Mouse (Mus musculus) limb, embryonic 14.5 days (tissue): ENCODE data around the gene Abtb2. TPM values are rescaled to one million over a fixed set of nuclear protein-coding genes. Genes with fewer than 3 reads are reported as not detected.

Experiments used
- ATAC-seq: fragments of 200-750 bp; cut with Nextera tagmentation; 2 replicates; pipeline ENCODE4 v1.8.0; 2017; ENCODE audit warnings: low read depth, moderate number of reproducible peaks, moderate TSS enrichment; ENCODE audit not compliant: low FRiP score
- DNase-seq: peaks from one replicate; pipeline ENCODE4 v3.0.0-alpha.2; 2015; ENCODE audit warnings: low spot score
- H3K27ac ChIP-seq: fragments of 300-500 bp; sonication (generic); replicated peaks from 2 replicates; pipeline ENCODE4 v1.5.1; 2014; ENCODE audit warnings: low read depth, mild to moderate bottlenecking, low read length, moderate library complexity, mixed read lengths
- H3K27me3 ChIP-seq: fragments of 300-500 bp; sonication (generic); 2 replicates; pipeline ENCODE4 v1.6.1; 2014; ENCODE audit warnings: low read length, mixed read lengths; ENCODE audit not compliant: control insufficient read depth, insufficient read depth
- H3K36me3 ChIP-seq: fragments of 300-500 bp; sonication (generic); 2 replicates; pipeline ENCODE4 v1.6.1; 2014; ENCODE audit warnings: mild to moderate bottlenecking, low read length, moderate library complexity, mixed read lengths; ENCODE audit not compliant: control insufficient read depth, insufficient read depth
- H3K4me1 ChIP-seq: fragments of 300-500 bp; sonication (generic); 2 replicates; pipeline ENCODE4 v1.6.1; 2014; ENCODE audit warnings: antibody characterized with exemption, low read length, mixed read lengths; ENCODE audit not compliant: control insufficient read depth, insufficient read depth
- H3K4me2 ChIP-seq: fragments of 300-500 bp; sonication (generic); replicated peaks from 2 replicates; pipeline ENCODE4 v1.6.1; 2014; ENCODE audit warnings: low read depth, mild to moderate bottlenecking, low read length, moderate library complexity; ENCODE audit not compliant: severe bottlenecking
- H3K4me3 ChIP-seq: fragments of 300-500 bp; sonication (generic); replicated peaks from 2 replicates; pipeline ENCODE4 v1.5.1; 2014; ENCODE audit warnings: low read length
- H3K9ac ChIP-seq: fragments of 300-500 bp; sonication (generic); 2 replicates; pipeline ENCODE4 v1.6.1; 2014; ENCODE audit warnings: mild to moderate bottlenecking, low read depth, low read length, moderate library complexity; ENCODE audit not compliant: severe bottlenecking
- H3K9me3 ChIP-seq: fragments of 300-500 bp; sonication (generic); 2 replicates; pipeline ENCODE4 v1.6.1; 2016; ENCODE audit warnings: low read length; ENCODE audit not compliant: control insufficient read depth
- POLR2A ChIP-seq: fragments of 200-500 bp; IDR thresholded peaks from 2 replicates; pipeline ENCODE4 v1.8.0; 2012; ENCODE audit warnings: inconsistent platforms, mild to moderate bottlenecking, moderate library complexity, borderline replicate concordance; ENCODE audit not compliant: insufficient read depth, insufficient read length; ENCODE audit errors: extremely low read depth
- WGBS: fragments of 180-500 bp; shearing (Covaris S2); extraction: QIAGEN DNeasy Blood & Tissue Kit; methylation state at CpG from one replicate; pipeline ENCODE4 v1.1.7; 2014; 5-methylcytosine and 5-hydroxymethylcytosine counted together
- polyA plus RNA-seq, 2 experiments: library from polyadenylated mRNA; depleted of rRNA in 1 of 2; stranded (reverse) in 1 of 2; unstranded in 1 of 2; fragments of >200 nt; fragmentation: Nextera tagmentation in 1 of 2; extraction: Ambion mirVana in 1 of 2; gene quantifications; 2 replicates each; pipeline versions ENCODE4 v1.2.1 to v1.2.3; 2012 to 2014

Gene Abtb2
- polyA plus RNA-seq, 2 experiments: 15.6 to 22.7 TPM

GRCm38 (mm10) chr2:103755458-103756085 lies 189.5 kb downstream of the Abtb2 start:
- WGBS: 88% methylated on average over 9 of the region's 9 CpGs

GRCm38 (mm10) chr2:103760421-103760820 lies 194.3 kb downstream of the Abtb2 start:
- Histone ChIP-seq H3K4me3 (peak overlapping the region; percentile 75), H3K4me2 (peak overlapping the region; percentile 72), H3K27me3 (no peaks in the 10 kb centered on the region), H3K9me3 (no peaks in the 10 kb centered on the region), H3K4me1 (peaks cover 4% of the 10 kb centered on the region; the same call in 1 of the 2 replicates), H3K27ac (peak overlapping the region; percentile 70; the same call in 1 of the 2 replicates), H3K36me3 (peaks cover 12% of the 10 kb centered on the region; the same call in 1 of the 2 replicates), H3K9ac (peak overlapping the region; percentile 69)
- no peak for TF ChIP-seq POLR2A
- DNase-seq (no peak), ATAC-seq (no peak)
- WGBS: under 1% methylated on average over 12 of the region's 12 CpGs

More at GRCm38 (mm10) chr2:103755458-103756085, 189.5 kb downstream of the Abtb2 start:
- Histone ChIP-seq H3K27ac (no peak overlapping the region), H3K9ac (no peak overlapping the region), H3K4me3 (no peak overlapping the region), H3K4me2 (no peak overlapping the region), H3K36me3 (peaks cover 49% of the 10 kb centered on the region), H3K9me3 (no peaks in the 10 kb centered on the region), H3K27me3 (no peaks in the 10 kb centered on the region), H3K4me1 (no peaks in the 10 kb centered on the region)
- ATAC-seq (no peak), DNase-seq (no peak)
- TF ChIP-seq POLR2A: no peak

- TF ChIP-seq POLR2A: peak; percentile 21; the same call in 1 of the 2 replicates
- peaks cover 4% of the 10 kb centered on the region; the same call in 1 of the 2 replicates for H3K4me1 ChIP-seq
- ATAC-seq (peak; percentile 94), DNase-seq (peak; percentile 99)
- WGBS: 1% methylated on average over 47 of the region's 47 CpGs
- peaks cover 16% of the 10 kb centered on the region for H3K36me3 ChIP-seq
- peak within 1 kb of the TSS; percentile 70; the same call in 1 of the 2 replicates for H3K27ac ChIP-seq
- H3K9me3 ChIP-seq: no peaks in the 10 kb centered on the region
- H3K27me3 ChIP-seq: no peaks in the 10 kb centered on the region
- H3K4me3 ChIP-seq: peak within 1 kb of the TSS; percentile 75
- peak within 1 kb of the TSS; percentile 69 for H3K9ac ChIP-seq
- peak within 1 kb of the TSS; percentile 72 for H3K4me2 ChIP-seq
These were observed 195.0 kb downstream of the Abtb2 start, which contains the start of gene Nat10 for GRCm38 (mm10) chr2:103760906-103761716. Gene Nat10, minus strand, starts transcription at chr2:103761270.

- H3K9me3 ChIP-seq: no peaks in the 10 kb centered on the region
- no peak for ATAC-seq
These were observed 195.9 kb downstream of the Abtb2 start for GRCm38 (mm10) chr2:103761993-103762392.

GRCm38 (mm10) chr2:103762492-103762891 lies 196.4 kb downstream of the Abtb2 start:
- Histone ChIP-seq H3K36me3 (peaks cover 21% of the 10 kb centered on the region), H3K4me2 (no peak overlapping the region), H3K4me3 (0 out of 2 replicates have a peak overlapping the region, but pooled peaks have one; percentile 75), H3K4me1 (peaks cover 4% of the 10 kb centered on the region; the same call in 1 of the 2 replicates), H3K27ac (no peak overlapping the region), H3K27me3 (no peaks in the 10 kb centered on the region), H3K9me3 (no peaks in the 10 kb centered on the region), H3K9ac (no peak overlapping the region)
- ATAC-seq (no peak), DNase-seq (no peak)
- TF ChIP-seq POLR2A: no peak
- 39% methylated on average over 1 of the region's 1 CpGs for WGBS

More at GRCm38 (mm10) chr2:103761993-103762392, 195.9 kb downstream of the Abtb2 start:
- Histone ChIP-seq H3K4me3 (peak overlapping the region; percentile 75), H3K27ac (no peak overlapping the region), H3K4me1 (peaks cover 4% of the 10 kb centered on the region; the same call in 1 of the 2 replicates), H3K36me3 (peaks cover 20% of the 10 kb centered on the region), H3K4me2 (peak overlapping the region; percentile 72), H3K9ac (no peak overlapping the region), H3K27me3 (no peaks in the 10 kb centered on the region)
- WGBS: 32% methylated on average over 4 of the region's 4 CpGs
- no peak for DNase-seq
- TF ChIP-seq POLR2A: no peak

Other genes with a start within 250 kb of the Abtb2 start
- 2.0 TPM in 2 replicates for gene Elf5, start 154.6 kb upstream of the Abtb2 start, polyA plus RNA-seq (2012; rRNA removed)
- 0.41 and 0.75 TPM in 2 replicates for gene Elf5, start 154.6 kb upstream of the Abtb2 start, polyA plus RNA-seq (2014; fragmentation: Nextera tagmentation; extraction: Ambion mirVana)
- gene Cat, start 81.2 kb upstream of the Abtb2 start, polyA plus RNA-seq (2012; rRNA removed): 53.9 and 56.3 TPM in 2 replicates
- gene Cat, start 81.2 kb upstream of the Abtb2 start, polyA plus RNA-seq (2014; fragmentation: Nextera tagmentation; extraction: Ambion mirVana): 82.3 and 83.2 TPM in 2 replicates
- 57.2 and 85.5 TPM in 2 replicates for gene Nat10, start 195.0 kb downstream of the Abtb2 start, polyA plus RNA-seq (2012; rRNA removed)
- gene Nat10, start 195.0 kb downstream of the Abtb2 start, polyA plus RNA-seq (2014; fragmentation: Nextera tagmentation; extraction: Ambion mirVana): 24.0 and 28.1 TPM in 2 replicates
- 224 and 260 TPM in 2 replicates for gene Caprin1, start 231.3 kb downstream of the Abtb2 start, polyA plus RNA-seq (2012; rRNA removed)
- 314 and 337 TPM in 2 replicates for gene Caprin1, start 231.3 kb downstream of the Abtb2 start, polyA plus RNA-seq (2014; fragmentation: Nextera tagmentation; extraction: Ambion mirVana)